Mouse (Mus musculus): ENCODE data around the gene Gm28230.

The Gm28230 gene

GRCm38 (mm10) chr2:74726551-74726950 is at the start of gene Gm28230:
Gm28230 (plus strand) TSS chr2:74726728.
- DNase-seq (ENCODE audit: low read depth, low spot score), result no peak

DNA sequence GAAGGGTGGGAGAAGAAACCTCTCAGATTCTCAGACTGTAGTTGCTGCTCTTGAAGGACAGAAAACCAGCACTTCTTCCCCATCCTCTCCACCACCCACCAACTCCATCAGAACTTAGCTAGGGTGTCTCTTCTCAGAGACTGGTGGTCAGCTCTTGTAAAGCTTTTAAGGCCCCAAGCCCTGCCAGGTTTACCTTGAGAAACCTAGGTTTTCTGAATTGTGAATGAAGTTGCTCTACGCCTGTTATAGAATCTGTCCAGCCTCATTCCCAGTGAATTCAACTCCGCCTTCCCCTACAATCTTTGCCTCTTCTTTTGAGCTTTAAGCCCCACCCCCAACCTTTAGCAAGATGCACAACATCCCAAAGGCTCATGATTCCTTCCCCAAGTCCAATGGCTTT is 49.4 kb upstream of the Gm28230 start:
- no peak for DNase-seq (ENCODE audit: low read depth, low spot score)

DNA sequence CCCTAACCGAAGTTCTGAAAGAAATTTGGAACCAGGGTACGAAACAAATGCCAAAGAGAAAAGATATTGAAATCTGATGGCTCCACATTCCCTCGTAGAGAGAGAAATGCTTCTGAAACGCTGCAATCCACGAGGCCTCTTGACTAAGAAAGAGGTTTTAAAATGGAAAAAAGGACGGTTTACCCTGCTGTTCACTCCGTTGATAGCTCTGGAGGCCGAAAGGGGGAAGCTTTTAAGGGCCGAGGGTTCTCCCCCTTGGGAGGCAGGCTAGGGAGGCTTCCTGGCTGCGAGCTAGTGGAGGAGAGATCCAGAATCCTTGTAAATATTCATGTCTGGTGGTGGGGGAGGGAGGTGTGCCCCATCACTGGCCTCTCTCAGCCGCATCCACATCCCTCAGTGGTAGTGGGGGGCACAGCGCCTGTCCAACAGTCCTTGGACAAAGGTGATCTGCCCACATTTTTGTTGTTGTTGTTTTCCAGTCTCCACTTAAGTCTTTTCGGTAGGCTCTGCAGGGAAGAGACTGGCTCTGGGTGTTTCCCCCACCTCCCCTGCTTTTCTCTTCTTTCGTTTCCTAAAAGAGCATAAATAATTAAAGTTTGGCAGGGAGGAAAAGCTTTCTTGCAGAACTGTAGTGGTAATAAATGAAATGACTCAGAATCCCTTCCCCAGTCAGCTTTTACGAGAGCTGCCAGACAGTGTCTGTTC is 47.5 kb upstream of the Gm28230 start, which contains the start of gene Hoxd11:
Gene Hoxd11, plus strand, starts transcription at position 667 of the 705 bp plus-strand sequence.
- DNase-seq (ENCODE audit: low read depth, low spot score), result no peak

DNA sequence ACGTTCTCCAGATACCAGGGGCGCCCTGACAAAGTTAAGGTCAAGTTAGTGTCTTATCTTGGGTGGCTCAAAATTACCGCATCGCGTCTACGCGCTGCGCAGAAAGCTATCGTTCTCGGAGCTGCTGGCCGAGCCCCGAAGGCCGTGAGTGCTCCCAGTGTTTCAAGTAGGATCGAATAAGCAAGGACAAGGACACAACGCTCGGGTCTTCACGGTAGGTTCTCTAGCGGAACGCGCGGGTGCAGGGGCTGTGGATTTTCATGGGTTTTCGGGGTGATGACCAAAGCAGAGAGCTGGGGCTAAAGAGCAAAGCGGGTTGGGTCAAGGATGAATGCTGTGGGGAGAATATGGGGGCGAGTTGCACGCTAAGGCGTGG is 46.9 kb upstream of the Gm28230 start:
- DNase-seq (ENCODE audit: low read depth, low spot score), result no peak

DNA sequence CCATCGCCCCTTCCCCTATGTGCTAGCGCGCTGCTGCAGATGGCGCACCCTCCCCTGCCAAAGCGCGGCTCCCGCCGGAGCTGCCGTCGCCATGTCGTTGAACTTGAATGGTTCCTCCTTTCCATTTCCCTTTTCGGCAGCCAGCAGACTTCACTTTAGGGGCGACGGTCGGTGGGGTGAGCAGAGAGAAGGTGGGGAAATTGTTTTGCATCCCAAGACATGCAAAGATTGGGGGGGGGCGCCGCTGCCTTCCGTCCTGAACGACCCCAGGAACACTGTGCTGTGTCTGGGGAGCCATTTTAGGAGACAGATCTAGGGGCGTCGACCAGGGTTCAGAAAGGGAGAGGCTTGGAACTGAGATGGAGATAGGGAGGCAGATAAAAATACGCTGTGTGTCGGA is 46.5 kb upstream of the Gm28230 start:
- no peak for DNase-seq (ENCODE audit: low read depth, low spot score)

GRCm38 (mm10) chr2:74680561-74681398 is 45.7 kb upstream of the Gm28230 start:
- no peak for DNase-seq (ENCODE audit: low read depth, low spot score)

DNA sequence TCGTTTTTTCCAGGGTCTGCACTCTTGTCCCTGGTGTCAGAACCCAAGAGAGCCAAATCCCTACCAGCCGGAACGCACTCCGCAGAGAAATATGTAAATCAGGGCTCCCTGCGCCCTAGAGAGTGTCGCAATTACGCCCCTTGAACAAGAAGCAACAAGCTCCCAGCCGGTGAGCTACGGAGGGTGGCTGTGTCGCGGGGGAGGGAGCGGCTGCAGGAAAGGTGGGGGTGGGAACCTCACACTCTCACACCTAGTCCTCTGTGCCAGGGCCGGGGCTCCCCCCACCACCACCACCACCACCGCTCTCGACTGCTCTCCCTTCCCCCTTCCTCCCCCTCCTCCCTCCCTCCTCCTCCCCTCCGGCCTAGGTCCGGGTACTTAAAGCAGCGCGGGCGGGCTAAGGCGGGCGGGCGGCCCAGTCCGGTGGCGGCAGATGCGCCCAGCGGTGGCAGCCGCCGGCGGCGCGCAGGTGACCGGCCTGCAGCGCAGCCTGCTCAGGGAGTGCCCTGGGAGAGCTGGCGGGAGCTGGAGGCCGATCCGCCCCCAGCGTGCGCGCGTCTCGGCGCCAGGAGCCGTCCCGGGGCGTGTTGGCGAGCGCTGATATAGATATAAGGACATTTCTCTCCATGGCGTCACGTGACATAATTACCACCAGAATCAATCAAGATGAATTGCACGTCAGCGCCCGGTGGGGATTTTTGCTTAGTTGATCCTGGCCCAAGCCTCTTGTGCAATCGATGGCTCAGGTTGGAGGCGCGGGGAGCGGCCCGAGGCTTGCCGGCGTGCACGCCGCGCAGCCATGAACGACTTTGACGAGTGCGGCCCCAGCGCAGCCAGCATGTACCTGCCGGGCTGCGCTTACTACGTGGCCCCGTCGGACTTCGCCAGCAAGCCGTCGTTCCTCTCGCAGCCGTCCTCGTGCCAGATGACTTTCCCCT is 44.7 kb upstream of the Gm28230 start:
- DNase-seq (ENCODE audit: low read depth, low spot score), result no peak

GRCm38 (mm10) chr2:74682796-74683195 is 43.7 kb upstream of the Gm28230 start:
- no peak for DNase-seq (ENCODE audit: low read depth, low spot score)

GRCm38 (mm10) chr2:74683471-74683951 is 43.0 kb upstream of the Gm28230 start:
- DNase-seq (ENCODE audit: low read depth, low spot score), result no peak

GRCm38 (mm10) chr2:74684106-74684505 is 42.4 kb upstream of the Gm28230 start:
- DNase-seq (ENCODE audit: low read depth, low spot score), result no peak

- DNase-seq (ENCODE audit: low read depth, low spot score), result no peak
Measured at GRCm38 (mm10) chr2:74685059-74685603, 41.4 kb upstream of the Gm28230 start.

DNA sequence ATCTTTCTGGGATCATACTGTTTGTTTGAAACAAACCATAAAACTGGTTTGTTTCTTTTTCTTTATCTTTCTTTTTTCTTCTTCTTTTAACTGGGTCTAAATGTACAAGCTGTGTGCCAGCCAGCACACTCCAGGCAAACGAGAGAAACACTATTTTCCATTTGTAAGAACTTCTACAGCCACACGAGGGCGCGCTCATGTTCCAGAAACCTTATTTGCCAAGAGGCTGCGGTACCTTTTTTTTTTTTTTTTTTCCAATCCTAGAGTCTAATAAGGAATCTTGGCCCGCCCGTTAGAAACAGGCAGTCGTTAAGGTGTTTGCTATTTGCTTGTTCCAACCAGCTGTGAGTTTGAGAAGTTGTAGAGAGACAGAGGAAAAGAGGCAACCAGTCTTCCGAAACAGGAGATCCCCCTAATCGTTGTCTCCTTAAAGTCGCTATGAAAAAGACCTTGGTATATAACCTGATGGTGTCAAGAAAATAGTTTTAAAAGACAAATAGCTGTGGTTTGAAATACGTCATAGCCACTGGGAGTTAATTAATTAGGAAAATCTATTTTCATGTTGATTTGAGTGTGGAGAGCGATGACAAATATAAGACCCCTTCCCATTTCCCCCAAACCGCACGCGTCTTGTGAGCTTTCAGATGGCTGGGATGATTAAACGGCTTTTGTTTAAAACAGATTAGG is 40.1 kb upstream of the Gm28230 start:
- DNase-seq (ENCODE audit: low read depth, low spot score), result no peak

DNA sequence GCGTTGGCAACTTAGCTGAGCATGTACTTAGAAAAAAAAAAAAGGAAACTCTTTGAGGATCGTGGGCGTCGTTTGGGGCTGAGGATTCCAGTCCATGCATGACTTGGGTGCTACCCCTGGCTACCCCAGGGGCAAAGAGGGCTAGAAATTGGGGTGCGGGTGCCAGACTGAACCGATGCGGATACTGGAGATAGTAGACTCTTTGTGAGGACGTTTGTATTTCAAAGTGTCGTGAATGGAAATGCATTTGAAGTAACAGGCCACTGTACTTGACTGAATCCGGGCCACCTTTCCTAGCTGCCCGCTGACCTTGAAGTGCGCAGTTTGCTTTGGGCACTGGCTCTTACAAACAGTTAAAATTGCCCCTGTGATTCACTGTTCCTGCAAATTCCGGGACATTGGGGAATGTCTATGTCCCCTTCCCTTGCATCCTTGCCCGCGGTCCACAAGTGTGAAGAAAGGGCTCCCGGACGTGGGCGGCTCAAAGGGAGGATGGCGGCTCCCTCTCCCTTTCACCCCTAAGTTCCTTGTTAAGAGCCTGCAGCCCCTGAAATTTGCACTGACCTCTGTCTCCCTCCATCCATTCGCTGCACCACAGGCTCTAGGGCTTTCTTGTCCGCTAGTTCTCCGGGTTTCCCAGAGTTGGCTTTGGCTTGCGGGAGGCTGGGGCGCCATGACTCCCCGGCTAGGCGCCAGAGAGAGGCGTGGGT is 39.4 kb upstream of the Gm28230 start:
- DNase-seq (ENCODE audit: low read depth, low spot score), result no peak

DNA sequence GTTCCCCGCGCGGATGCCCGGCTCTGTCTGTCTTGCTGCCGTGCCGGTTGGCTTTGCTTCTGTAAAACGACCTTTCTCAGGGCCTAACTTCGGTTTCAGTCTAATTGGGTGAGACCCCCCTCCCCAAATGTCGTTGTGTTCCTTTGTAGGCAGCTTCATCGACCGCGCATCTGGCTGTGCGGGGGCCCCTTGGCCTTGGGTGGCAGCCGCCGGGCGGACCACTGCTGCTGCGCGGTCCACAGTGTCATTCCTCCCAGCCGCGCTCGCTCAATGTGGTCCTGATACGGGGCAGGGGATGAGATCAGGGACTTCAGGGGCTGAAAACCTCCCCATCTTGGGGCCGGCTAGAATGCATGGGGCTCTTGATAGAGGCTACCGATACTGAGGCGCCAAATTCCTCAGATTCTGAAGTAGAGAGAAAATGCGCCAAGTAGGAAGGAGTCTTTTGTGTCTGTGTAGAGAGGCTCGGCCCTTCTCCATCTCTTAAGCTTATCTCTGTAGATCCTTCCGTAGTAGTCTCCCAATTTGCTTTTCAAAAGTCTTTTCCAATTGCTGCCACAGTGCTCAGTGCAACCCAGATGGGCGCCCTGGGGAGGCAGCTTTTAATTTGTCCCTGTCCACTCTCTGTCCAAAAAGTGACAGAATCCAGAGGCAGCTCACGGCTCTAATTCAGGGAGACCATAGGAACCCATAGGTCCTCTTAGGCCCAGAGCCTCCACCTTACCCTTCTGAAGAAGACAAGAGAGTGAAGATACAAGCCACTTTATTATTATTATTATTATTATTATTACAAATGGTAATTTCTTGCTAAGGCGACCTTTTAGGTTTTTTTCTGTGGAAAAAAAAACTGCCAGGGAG is 38.6 kb upstream of the Gm28230 start:
- no peak for DNase-seq (ENCODE audit: low read depth, low spot score)

- no peak for DNase-seq (ENCODE audit: low read depth, low spot score)
Measured at GRCm38 (mm10) chr2:74688795-74689573, 37.5 kb upstream of the Gm28230 start.

GRCm38 (mm10) chr2:74689574-74690337 is 36.8 kb upstream of the Gm28230 start:
- DNase-seq (ENCODE audit: low read depth, low spot score), result no peak

GRCm38 (mm10) chr2:74690338-74690716 is 36.2 kb upstream of the Gm28230 start:
- no peak for DNase-seq (ENCODE audit: low read depth, low spot score)

Data from retina, postnatal 7 days (tissue).